Mouse (Mus musculus): ENCODE results near the gene Smarcd1.

DNA sequence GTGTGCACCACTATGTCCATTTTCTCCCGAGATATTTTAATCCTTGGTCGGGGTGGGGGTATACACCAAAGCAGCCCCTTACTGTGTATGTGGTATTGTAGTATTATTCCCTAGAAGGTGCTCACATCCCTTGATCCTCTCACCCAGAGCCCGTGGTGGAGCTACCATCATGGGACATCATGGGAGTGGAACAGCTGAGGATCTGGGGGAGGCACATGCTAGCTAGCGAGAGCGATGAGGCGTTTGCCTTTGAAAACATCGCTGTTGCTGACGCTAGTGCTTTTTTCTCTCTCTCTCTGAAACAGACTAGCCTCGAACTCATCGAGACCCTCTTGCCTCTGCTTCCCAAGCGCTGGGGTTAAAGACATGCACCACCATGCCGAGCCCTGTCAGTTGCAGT lies 14.9 kb downstream of the Smarcd1 start:
- TF ChIP-seq CTCF (IDR thresholded peaks at IDR 0.05; ENCODE audit: low read depth): no peak
- no peak for TF ChIP-seq EP300 (IDR thresholded peaks at IDR 0.05; ENCODE audit: low read depth)

Data from liver, embryonic 14.5 days (tissue).